Comparison of ENCODE assay signal across 17 mouse cellular contexts in the genomic region with DNA sequence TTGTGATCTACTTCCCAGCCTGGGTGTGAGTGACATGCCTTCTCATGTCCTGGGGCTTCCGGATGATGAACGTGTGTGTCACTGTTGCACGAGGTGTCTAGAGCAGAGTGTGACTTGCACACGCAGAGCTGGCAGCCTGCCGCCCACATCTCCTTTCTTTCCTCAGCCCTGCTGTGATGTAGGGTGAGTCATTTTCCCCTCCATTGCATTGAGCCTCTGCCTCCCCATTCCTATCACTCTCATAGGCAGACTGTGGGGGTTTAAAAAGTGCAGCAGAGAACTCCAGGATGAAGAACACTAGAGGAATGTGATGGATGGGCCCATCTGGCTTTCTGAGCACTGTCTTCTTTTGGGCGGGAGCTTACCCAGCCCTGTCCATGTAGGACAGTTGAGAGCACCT.
DNase-seq lines count a peak whose midpoint lies in the region; ATAC-seq lines count a peak whose summit lies in the region.
"Had no signal": no experiment of that assay in that cellular context is flagged by ENCODE, and none has a peak within 500 bp of the region (broad histone marks: within the 10 kb centered on the region; RNA-seq: fewer than 3 reads in every experiment).

No protein-coding gene starts in this region.

- no peak overlapping the region for H3K9ac ChIP-seq in midbrain, embryonic 11.5 days (ENCODE audit: low read length)
- H3K9ac ChIP-seq in hindbrain, embryonic 16.5 days (ENCODE audit: low read depth, low read length): no peak overlapping the region
- H3K9ac ChIP-seq: embryonic facial prominence, embryonic 15.5 days; forebrain, embryonic 15.5 days; heart, embryonic 12.5 days; liver, embryonic 12.5 days had no signal

- no peak for ATAC-seq in midbrain, embryonic 11.5 days (ENCODE audit: low FRiP score)
- ATAC-seq in hindbrain, embryonic 16.5 days: no peak
- ATAC-seq: forebrain, embryonic 15.5 days; liver, embryonic 12.5 days; lung, postnatal 0 days had no signal

- no peaks in the 10 kb centered on the region for H3K36me3 ChIP-seq in midbrain, embryonic 11.5 days (ENCODE audit: control insufficient read depth, insufficient read depth, low read length)
- no peaks in the 10 kb centered on the region for H3K36me3 ChIP-seq in hindbrain, embryonic 16.5 days (ENCODE audit: control insufficient read depth, insufficient read depth, low read length)
- H3K36me3 ChIP-seq: embryonic facial prominence, embryonic 15.5 days; forebrain, embryonic 15.5 days; G1E; heart, embryonic 12.5 days; liver, embryonic 12.5 days had no signal

- H3K9me3 ChIP-seq in midbrain, embryonic 11.5 days (ENCODE audit: control insufficient read depth, low read length): no peaks in the 10 kb centered on the region
- H3K9me3 ChIP-seq in hindbrain, embryonic 16.5 days (ENCODE audit: control insufficient read depth, low read length): no peaks in the 10 kb centered on the region
- H3K9me3 ChIP-seq: embryonic facial prominence, embryonic 15.5 days; forebrain, embryonic 15.5 days; G1E; heart, embryonic 12.5 days; liver, embryonic 12.5 days had no signal

- no peak overlapping the region for H3K4me3 ChIP-seq in midbrain, embryonic 11.5 days (ENCODE audit: low read depth, low read length)
- no peak overlapping the region for H3K4me3 ChIP-seq in hindbrain, embryonic 16.5 days (ENCODE audit: low read length)
- H3K4me3 ChIP-seq: embryonic facial prominence, embryonic 15.5 days; forebrain, embryonic 15.5 days; heart, embryonic 12.5 days; liver, embryonic 12.5 days had no signal

- no peaks in the 10 kb centered on the region for H3K4me1 ChIP-seq in midbrain, embryonic 11.5 days (ENCODE audit: control insufficient read depth, insufficient read depth, low read length)
- no peaks in the 10 kb centered on the region for H3K4me1 ChIP-seq in hindbrain, embryonic 16.5 days (ENCODE audit: control insufficient read depth, insufficient read depth, low read depth, low read length)
- H3K4me1 ChIP-seq: embryonic facial prominence, embryonic 15.5 days; forebrain, embryonic 15.5 days; heart, embryonic 12.5 days; liver, embryonic 12.5 days had no signal

- 90% methylated on average over 6 of the region's 6 CpGs for WGBS in midbrain, embryonic 11.5 days
- 86% methylated on average over 6 of the region's 6 CpGs for WGBS in hindbrain, embryonic 16.5 days

- H3K27ac ChIP-seq in midbrain, embryonic 11.5 days (ENCODE audit: low read depth, low read length): no peak overlapping the region
- H3K27ac ChIP-seq in hindbrain, embryonic 16.5 days (ENCODE audit: low read depth, low read length): no peak overlapping the region
- H3K27ac ChIP-seq: embryonic facial prominence, embryonic 15.5 days; forebrain, embryonic 15.5 days; liver, embryonic 12.5 days; stomach, postnatal 0 days had no signal

- DNase-seq in layer of hippocampus, adult 11-12 months (ENCODE audit: low spot score): peak; percentile 42
- DNase-seq in layer of hippocampus, postnatal 14 days (ENCODE audit: low spot score in 2 of 2): no peak
- peak; percentile 95 for DNase-seq in brain, adult 2 months (ENCODE audit: low read depth, low spot score)
- DNase-seq in left cerebral cortex, adult 18-20 months (ENCODE audit: low spot score in 2 of 2): peak; percentile 69 to 76
- DNase-seq in right cerebral cortex, postnatal 14 days: peak; percentile 53
- DNase-seq in midbrain, embryonic 11.5 days (ENCODE audit: low spot score, missing footprints): no peak
- no peak for DNase-seq in kidney, postnatal 36 days
- DNase-seq: gastrocnemius, postnatal 25 days; kidney, adult 2 months had no signal

- no peaks in the 10 kb centered on the region for H3K27me3 ChIP-seq in midbrain, embryonic 11.5 days (ENCODE audit: control insufficient read depth, insufficient read depth, low read length)
- H3K27me3 ChIP-seq in hindbrain, embryonic 16.5 days (replicated peaks; ENCODE audit: control insufficient read depth, insufficient read depth, low read length): no peaks in the 10 kb centered on the region
- H3K27me3 ChIP-seq: embryonic facial prominence, embryonic 15.5 days; forebrain, embryonic 15.5 days; heart, embryonic 12.5 days; liver, embryonic 12.5 days had no signal

- no peak overlapping the region for H3K4me2 ChIP-seq in midbrain, embryonic 11.5 days
- H3K4me2 ChIP-seq in hindbrain, embryonic 16.5 days (ENCODE audit: low read length): no peak overlapping the region
- H3K4me2 ChIP-seq: embryonic facial prominence, embryonic 15.5 days; forebrain, embryonic 15.5 days; heart, embryonic 12.5 days; liver, embryonic 12.5 days had no signal

Comparison
In these comparisons a context has a peak if more than half of its experiments do, and no peak if none do; other contexts are left out.
1. DNase-seq: peak in layer of hippocampus, adult 11-12 months (single experiment), brain, adult 2 months (single experiment), left cerebral cortex, adult 18-20 months (2 of 2) and right cerebral cortex, postnatal 14 days (single experiment); none in layer of hippocampus, postnatal 14 days (0 of 2), midbrain, embryonic 11.5 days (single experiment) and kidney, postnatal 36 days (0 of 2).